Mouse (Mus musculus) heart, embryonic 16.5 days (tissue): ENCODE data around the gene Mrps27. TPM values are rescaled to one million over a fixed set of nuclear protein-coding genes. Genes with fewer than 3 reads are reported as not detected.

Experiments used
- ATAC-seq: fragments of 200-750 bp; cut with Nextera tagmentation; replicated peaks from 2 replicates; pipeline ENCODE4 v1.8.0; 2017; ENCODE audit warnings: moderate number of reproducible peaks; ENCODE audit not compliant: insufficient read depth, low FRiP score; ENCODE audit errors: extremely low read depth
- H3K27ac ChIP-seq: fragments of 300-500 bp; sonication (generic); 2 replicates; pipeline ENCODE4 v1.5.1; 2014; ENCODE audit warnings: mild to moderate bottlenecking, low read length, control low read depth, moderate library complexity
- H3K27me3 ChIP-seq: fragments of 300-500 bp; sonication (generic); 2 replicates; pipeline ENCODE4 v1.6.1; 2014; ENCODE audit warnings: low read length, mixed read lengths; ENCODE audit not compliant: control insufficient read depth, insufficient read depth
- H3K36me3 ChIP-seq: fragments of 300-500 bp; sonication (generic); 2 replicates; pipeline ENCODE4 v1.6.1; 2014; ENCODE audit not compliant: control insufficient read depth, insufficient read depth
- H3K4me1 ChIP-seq: fragments of 300-500 bp; sonication (generic); 2 replicates; pipeline ENCODE4 v1.6.1; 2014; ENCODE audit warnings: low read length, mixed read lengths; ENCODE audit not compliant: control insufficient read depth, insufficient read depth
- H3K4me2 ChIP-seq: fragments of 300-500 bp; sonication (generic); 2 replicates; pipeline ENCODE4 v1.6.1; 2014; ENCODE audit warnings: low read depth, mild to moderate bottlenecking, control low read depth, low read length
- H3K4me3 ChIP-seq: fragments of 300-500 bp; sonication (generic); 2 replicates; pipeline ENCODE4 v1.5.1; 2014; ENCODE audit warnings: mild to moderate bottlenecking, control low read depth, low read length
- H3K9ac ChIP-seq: fragments of 300-500 bp; sonication (generic); 2 replicates; pipeline ENCODE4 v1.6.1; 2014; ENCODE audit warnings: low read length, control low read depth
- H3K9me3 ChIP-seq: fragments of 300-500 bp; sonication (generic); replicated peaks from 2 replicates; pipeline ENCODE4 v1.6.1; 2016; ENCODE audit warnings: low read length; ENCODE audit not compliant: control insufficient read depth
- WGBS: fragments of 180-500 bp; shearing (Covaris S2); extraction: QIAGEN DNeasy Blood & Tissue Kit; methylation state at CpG from one replicate; pipeline ENCODE4 v1.1.7; 2014; 5-methylcytosine and 5-hydroxymethylcytosine counted together
- polyA plus RNA-seq: library from polyadenylated mRNA; unstranded; fragments of >200 nt; fragmentation: Nextera tagmentation; extraction: Ambion mirVana; gene quantifications from 2 replicates; pipeline ENCODE4 v1.2.1, GENCODE M21; 2015

Gene Mrps27
- polyA plus RNA-seq, 1 experiment from 2014 or later = 97.0 TPM

DNA sequence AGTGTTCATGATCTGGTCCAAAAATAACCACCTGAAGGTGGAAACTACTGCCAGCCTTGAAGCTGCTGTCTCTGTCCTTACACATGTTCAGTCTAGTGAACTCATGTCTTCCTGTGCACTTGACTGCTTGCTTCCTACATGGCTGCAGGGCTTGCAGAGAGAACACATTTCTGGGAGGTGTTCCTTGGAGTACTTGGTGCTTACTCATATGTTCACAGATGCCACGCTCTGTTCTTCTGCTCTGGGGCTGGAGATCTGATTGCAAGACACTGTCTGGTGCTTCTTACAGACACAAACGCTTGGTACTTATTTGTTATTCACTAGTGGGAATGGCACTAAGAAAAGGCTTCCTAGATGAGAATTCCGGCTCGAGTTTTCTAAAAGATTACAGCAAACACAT lies 117.3 kb downstream of the Mrps27 start:
- WGBS = 86% methylated on average over 4 of the region's 4 CpGs
- H3K4me1 ChIP-seq = peaks cover 12% of the 10 kb centered on the region
- ATAC-seq = no peak

DNA sequence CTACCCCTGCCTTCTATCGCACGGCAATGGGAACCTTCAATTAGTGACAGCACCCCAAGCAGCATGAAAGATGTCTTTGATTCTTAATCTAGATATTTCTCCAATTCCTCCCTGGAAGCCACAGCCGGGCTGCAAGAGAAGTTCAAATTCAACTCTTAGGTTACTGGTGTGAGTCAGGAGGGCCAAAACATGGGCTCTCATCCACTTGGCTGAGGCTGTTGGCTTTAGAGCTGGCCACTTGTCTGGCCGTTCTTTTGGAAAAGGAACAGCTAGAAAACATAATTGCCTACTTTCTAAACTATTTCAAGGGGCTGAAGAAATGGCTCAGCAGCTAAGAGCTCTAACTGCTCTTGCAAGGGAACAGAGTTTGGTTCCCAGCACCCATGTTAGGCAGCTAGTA lies 120.0 kb downstream of the Mrps27 start:
- H3K4me3 ChIP-seq = no peak overlapping the region
- ATAC-seq = no peak
- 81% methylated on average over 4 of the region's 4 CpGs for WGBS
- H3K4me1 ChIP-seq = peaks cover 3% of the 10 kb centered on the region; the same call in 1 of the 2 replicates
- peaks cover 5% of the 10 kb centered on the region; the same call in 1 of the 2 replicates for H3K36me3 ChIP-seq
- H3K27me3 ChIP-seq = no peaks in the 10 kb centered on the region
- H3K4me2 ChIP-seq = no peak overlapping the region
- no peak overlapping the region for H3K27ac ChIP-seq
- H3K9ac ChIP-seq = no peak overlapping the region
- H3K9me3 ChIP-seq = no peaks in the 10 kb centered on the region; the same call in 1 of the 2 replicates

More for the DNA sequence above, 117.3 kb downstream of the Mrps27 start:
- no peaks in the 10 kb centered on the region for H3K27me3 ChIP-seq
- no peak overlapping the region for H3K4me3 ChIP-seq
- H3K9ac ChIP-seq = no peak overlapping the region
- no peak overlapping the region for H3K27ac ChIP-seq
- no peak overlapping the region for H3K4me2 ChIP-seq
- no peaks in the 10 kb centered on the region; the same call in 1 of the 2 replicates for H3K9me3 ChIP-seq
- H3K36me3 ChIP-seq = peaks cover 5% of the 10 kb centered on the region; the same call in 1 of the 2 replicates

Other genes starting within 250 kb of the Mrps27 start
- 0.66 and 0.75 TPM in 2 replicates for gene Zfp366, start 160.0 kb upstream of the Mrps27 start, polyA plus RNA-seq
- 78.8 and 79.2 TPM in 2 replicates for gene Ptcd2, start 81 bp upstream of the Mrps27 start, polyA plus RNA-seq
- gene Map1b, start 171.8 kb downstream of the Mrps27 start, polyA plus RNA-seq = 88.0 and 88.2 TPM in 2 replicates